Mouse (Mus musculus) cerebellum, adult 18-20 months (tissue): ENCODE data around the gene Tgif1.

Experiments
- DNase-seq, 2 experiments: peaks; one replicate each; pipeline ENCODE4 v3.0.0; 2021

Gene Tgif1

DNA sequence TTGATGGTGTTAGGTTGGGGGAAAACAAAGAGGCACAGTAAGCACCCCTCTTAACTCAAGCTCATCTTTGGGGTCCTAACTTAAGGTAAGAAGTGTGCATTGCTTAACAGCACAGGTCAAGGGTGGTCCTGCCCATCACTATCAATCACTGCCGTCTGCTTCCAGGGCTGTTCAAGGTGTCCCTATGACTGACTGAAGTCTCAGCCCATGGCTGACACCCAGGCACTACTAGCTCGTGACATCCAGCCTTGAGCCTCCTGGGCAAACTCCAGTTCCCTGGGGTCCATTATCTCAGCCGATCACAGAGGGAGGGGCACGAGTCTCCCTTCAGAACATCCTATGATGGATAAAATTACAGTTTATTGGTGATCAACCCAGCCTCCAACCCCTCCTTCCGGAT lies 12.7 kb upstream of the Tgif1 start:
- no peak for DNase-seq

DNA sequence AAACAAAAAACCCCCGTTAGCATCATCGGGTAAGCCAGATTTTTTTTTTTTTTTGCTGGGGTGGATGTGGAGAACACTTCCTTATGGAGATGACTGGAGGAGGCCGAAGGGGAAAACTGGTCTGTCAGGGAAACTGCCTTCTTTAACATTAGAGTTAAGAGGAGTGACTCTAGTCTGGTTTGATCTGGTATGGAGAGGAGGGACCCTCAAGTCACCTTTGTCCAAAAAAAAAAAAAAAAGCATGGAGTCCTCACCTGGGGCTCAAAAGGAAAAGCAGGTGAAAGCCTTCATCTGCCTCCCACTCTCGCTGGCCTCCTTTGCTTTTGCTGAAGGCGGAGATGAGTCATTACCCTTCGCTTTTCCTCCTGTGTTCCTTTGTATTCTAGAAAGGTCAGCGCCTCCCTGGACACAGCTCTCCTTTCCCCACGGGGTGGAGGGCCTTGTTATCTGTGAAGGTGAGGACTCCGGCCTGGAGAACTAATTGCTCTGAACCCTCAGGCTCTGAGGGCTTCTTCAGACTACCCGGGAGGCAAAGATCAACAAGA lies 11.8 kb upstream of the Tgif1 start:
- DNase-seq = no peak

DNA sequence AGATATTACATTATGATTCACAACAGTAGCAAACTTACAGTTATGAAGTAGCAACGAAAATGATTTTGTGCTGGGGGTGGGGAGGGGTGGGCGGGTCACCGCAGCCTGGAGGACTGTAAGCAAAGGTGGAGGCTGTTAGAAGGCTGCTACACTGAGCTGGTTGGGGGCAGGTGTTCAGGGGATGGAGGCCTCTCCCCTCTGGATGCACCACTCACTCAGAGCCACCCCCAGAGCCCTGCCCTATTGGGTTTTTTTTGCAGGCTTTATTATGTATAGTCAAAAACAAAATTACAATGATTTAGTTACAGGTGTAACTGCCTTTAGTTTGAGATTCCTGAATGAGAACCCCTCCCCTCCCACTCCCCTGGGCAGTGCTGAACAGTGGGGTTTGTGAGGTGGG lies 11.3 kb upstream of the Tgif1 start:
- DNase-seq = no peak

DNA sequence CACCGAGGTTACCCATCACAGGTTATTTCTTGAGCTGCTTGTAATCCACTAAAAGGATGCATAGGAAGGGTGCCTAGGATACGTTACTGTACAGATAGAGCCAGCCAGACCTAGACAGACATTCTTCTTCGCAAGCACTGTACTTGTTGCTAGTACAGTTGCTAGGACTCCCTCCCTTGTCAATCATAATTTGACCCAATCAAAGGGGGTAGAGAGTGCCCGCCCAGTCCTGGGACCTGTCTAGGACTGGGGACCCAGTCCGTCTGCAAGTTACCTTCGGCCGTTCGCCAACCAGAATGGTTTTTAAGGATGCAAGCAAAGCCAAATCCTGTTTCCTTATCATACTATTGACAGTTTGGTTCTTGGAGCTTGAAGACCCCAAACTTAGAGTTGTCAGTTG lies 10.8 kb upstream of the Tgif1 start:
- no peak for DNase-seq

DNA sequence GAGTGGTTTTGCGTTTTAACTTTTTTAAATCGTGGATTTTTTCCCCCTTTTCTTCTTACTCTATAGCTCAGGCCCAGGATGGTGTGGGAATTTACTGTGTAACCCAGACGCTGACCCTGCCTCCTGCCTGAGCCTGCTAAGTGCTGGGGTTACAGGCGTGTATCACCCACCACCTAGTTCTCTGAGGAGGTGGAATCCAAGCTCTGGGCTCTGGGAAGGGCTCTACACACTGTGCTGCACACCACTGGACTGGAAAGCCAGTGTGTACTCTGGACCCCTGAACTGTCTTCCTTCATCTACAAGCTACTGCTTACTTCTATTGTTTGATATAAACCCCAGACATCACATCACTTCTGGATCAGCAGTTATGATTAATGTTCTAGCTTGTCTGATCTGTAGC lies 5.5 kb upstream of the Tgif1 start:
- no peak for DNase-seq

DNA sequence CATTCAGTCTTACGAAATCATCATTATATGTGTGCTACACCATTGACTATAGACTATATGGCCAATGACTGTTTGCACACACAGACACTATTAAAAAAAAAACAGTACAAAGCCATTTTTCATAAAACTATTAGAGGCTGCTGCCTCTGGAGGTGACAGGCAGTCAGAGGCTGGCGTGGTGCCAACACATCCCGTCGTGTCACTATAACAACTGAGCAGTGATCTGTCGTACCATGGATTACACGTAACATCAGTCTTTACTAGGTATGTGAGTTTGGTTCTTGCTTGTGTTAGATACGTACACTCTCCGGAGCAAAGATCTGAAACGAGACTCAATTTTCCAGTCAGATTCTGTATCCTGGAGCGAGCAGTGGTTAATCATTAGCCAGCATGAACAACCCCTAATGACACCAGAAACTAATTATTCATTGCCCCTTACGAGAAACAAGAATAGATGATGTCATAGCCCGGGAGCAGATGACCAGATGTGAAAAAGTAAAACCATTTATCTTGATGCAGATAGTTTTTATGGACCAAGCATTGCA lies 3.6 kb upstream of the Tgif1 start:
- no peak for DNase-seq

DNA sequence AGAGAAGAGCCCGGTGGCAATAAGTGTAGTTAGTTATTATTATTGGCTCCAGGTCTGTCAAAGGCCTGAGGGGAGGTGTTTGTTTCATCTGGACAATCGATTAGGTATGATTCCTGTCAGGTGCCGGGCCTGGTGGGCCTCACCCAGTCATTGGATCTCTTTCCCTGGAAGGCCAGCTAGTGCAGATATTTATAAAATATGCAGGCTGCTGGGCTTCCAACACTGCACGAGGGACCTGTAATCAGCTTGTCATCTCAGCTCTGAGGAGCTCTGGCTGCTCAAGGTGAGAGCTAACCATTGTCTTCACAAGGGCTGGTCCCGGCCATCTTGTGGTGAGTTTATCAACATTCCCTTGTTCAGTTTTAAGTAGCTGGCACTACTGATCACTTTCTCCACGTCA lies 675 bp upstream of the Tgif1 start:
- DNase-seq = no peak

DNA sequence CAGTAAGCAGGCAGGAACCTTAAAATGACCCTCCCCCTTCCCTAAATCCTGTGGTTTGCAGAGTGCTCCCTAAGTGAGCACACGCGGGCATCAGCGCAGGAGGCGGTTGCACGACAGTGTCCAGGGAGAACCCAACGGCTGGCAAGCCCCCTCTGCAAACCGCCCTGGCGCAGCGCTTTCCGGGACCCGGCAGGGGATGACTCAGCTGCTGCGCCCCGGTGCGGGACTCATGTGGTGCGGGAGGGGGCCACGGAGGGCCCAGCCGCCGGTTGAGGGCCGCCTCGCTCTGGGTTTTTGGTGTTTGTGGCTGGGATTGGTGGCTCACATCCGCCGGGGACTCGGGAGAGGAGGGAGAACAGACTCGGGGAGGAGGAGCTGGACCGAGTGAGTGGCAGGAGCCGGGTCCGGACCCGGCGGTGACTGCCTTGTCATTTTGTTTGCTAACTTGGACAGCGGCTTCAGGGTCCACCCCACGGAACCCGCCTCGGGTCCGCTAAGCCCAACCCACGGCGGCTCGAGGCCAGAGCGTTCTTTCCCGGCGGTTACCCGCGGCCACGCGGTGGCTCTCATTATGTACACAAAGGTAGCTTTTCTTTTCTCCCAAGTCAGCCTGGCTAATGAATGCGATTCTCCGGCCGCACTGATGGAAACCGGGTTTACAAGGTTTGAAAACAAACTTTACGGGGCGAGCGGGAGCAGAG lies 510 bp downstream of the Tgif1 start:
- DNase-seq = peak; percentile 42 to 52

DNA sequence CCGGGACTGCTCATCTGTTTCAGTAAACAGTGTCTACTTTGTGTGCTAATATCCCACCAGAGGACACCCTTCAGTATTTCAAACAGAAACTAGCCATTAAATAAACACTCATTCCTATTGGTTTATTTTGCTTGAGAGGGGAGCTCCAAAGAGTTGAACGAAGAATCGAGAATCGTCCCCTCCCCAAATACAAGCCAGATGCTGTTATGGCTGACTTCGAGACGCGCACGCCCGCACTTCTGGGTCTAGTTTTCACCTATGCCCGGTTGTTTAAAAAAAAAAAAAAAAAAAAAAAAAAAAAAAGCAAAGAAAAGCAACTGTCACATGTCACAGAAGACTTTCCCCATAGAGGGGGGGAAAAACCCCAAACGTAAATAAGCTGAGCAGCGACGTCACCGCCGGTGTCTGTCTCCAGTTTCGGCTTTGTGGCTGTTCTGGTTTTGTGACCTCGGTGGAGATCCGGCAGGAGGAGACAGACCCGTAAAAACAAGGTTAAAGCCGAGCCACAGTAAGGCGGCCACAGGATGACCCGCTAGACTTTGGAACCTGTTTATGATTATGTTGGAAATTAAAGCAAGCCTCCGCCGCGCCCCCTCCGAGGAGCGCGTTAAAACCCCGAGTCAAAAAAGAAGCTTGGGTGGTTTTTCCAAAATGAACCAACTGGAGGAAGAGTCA lies 1.2 kb downstream of the Tgif1 start:
- DNase-seq = no peak

DNA sequence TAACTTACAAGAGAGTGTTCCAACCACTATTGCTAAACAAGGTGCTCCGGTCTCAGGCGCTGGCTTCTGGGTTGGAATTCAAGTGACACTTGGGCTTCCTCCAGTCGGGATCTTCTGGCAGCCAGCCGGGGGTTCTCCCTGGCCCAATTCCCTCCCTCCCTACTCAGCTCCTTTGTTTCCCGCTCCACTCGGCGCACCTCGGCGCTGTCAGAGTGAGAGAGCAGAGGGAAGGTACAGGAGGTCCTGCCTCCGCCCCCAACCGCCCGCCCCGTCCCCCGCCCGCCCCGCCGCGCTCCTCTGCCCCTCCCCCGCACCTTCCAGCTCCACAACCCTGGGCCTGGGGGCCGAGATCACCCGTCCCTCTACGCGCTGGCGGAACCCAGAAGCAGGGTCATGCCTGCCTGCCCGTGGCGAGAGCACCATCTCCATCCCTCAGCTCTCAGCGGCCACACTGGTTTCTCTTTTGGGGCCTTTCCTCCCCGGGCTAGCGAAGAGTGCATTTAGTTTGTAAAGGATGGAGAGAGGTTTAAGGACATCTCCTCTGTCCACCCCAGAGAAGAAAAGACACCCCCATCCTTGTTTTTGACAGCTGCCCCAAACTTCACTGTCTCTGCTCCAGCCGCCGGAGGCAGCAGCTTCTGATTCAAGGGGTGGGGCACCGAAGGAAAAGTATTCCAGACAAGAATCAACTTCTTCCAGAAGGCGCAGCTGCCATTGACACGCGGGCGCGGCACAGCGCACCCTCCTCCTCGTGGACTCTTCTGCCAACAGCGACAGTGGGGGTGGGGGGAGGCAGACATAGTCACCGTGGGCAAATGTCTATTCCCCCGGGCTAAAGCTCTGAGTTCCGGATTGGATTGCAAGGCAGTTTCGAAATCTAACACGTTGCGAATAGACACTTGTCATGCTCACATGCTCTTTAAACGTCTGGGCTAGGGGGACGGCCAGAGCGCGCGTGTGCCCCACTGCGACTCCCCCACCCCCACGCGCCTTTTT lies 2.1 kb downstream of the Tgif1 start:
- peak in 1 of 2 experiments; percentile 37 for DNase-seq

DNA sequence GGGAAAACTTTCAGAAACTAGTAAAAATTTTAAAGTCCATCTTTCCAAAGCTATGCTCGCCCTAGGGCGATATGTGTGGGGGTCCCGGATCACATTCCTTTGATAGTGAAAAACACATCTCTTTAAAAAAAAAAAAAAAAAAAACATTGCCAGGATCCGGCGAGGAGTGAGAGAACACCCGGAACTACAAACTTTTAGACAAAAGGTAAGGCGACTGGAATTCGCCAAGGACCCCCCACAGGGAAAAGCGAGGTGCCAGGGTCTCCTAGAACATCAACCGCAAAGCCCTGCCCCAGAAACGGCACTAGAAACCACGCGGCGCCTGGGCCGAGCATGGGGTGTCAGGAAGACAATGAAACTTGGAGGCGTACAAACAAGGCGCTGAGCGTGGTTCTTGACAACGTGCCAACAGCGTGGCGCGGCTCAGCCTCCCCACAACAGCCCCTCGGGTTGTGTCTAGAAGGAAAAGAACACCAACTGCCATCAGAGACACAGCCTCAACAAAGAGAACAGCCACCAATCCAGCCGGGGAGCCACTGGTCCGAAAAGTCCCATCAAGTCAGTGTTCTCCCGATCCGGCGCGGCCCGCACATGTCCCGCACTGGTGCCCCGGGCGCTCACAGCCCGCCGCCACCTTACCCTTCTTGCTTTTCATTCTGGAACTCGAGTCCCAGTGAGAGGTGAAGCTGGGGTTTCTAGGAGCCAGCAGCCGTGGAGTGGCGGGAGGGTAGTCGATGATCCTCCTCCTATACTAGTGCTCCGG lies 2.9 kb downstream of the Tgif1 start:
- DNase-seq = peak in 1 of 2 experiments; percentile 53

DNA sequence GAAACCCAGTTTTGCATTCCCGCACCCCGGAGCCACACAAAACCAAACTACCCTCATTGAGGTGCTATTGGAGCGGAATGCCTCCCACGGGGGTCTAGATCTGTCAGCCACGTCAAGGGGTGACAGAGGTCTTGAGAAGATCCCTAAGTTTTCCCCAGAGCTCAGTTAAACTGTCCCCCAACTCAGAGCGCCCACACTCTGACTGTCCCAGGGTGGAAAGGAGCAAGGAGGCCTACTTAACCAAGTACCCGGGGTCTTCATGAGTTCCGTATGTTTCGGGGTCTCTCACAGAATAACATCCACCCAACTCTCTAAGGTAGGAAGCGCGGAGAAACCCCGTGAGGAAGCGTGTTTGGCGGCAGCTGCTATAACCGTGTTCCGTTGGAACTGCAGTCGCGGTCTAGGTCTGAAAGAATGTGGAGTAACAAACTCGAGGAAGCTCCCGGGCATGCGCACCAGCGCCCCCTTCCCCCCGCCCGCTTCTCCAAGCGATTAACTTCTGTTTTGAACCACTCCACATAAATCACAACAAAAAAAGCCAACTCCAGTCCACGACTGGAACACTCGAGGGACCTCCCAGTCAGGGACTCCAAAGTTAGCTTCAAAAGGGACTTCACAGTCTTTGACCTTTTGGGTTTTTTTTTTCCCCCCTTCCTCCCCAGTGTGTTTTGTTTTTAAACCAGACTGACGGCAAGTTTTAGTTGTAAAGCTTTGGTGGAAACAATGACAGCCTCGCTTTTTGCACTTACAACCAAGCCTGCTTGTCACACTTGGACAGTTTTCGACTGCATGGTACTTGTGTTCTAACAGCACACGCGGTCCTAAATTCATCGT lies 3.7 kb downstream of the Tgif1 start:
- peak in 1 of 2 experiments; percentile 43 for DNase-seq

DNA sequence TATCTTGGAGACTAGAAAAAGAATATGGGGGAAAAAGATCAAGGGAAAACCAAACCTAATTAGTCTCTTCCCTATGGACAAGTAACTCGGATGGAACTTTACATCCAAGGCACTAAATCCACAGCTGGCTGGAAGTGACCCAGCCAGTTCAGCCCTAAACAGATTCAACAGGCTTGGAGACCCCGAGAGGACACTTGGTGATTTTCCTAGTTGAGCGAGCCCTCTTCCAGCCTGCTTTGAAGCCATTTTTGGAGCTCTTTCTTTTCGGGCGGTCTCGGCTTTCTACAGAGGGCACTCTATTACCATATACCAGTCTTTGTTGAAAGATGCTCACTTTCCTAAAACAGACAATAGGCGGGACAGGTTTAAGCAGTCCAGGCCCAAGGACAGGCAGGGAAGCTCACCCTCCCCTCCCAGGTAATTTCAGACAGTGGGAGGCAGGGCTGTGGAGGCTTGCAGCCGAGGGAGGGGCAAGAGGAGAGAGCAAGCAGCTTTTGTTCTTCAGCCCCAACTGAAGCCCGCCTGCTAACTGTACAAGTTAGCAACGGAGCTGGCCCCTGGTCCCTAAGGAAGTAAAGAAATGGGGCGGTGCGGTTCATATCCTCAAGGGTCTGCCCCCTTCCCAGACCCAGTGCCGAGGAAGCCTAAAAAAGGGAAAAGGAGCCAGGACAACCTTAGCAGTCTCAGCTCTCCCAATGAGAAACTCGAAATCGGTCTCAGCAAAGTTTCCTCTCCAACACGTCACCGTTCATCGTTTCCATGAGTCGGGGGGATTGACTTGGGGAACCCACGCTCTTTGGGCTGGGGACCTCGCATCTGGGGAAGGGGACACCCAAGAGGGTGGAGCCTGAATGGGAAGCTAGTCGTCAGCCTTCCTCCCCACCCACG lies 4.6 kb downstream of the Tgif1 start:
- DNase-seq = no peak

DNA sequence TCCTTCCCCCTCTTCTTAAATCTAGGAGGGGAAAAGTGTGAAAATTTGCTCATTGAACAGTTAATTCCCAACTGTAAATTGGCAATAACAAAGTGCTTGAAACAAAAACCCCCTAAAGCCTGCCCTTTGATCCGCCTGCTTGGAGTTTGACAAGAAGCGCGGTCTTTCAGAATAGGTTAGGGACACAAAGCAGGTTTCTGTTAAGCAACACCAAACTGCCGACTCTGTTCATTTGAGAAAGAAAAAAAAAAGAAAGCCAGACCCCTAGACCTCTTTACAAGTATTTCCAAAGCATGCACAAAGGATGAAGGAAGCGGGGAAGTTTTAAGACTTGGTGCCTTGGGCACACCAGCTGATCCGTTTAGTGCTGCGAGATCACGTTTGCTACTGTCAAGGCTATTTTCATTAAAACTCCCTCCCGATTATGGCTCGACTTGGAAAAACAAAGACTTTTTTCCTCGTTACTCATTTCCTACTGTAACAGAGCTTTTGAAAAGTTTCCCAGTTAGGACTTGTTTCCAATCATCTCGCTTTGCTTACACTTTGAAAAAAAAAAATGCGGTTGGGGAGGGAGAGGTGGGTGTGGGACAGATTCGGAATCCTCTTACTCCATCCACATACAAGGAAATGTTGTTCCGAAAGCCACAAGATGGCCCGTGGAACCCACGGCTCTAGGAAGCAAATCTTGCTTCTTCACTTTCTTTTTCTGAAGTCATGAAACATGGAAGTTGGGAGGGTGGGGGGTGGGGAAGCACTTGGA lies 5.4 kb downstream of the Tgif1 start:
- DNase-seq = no peak

DNA sequence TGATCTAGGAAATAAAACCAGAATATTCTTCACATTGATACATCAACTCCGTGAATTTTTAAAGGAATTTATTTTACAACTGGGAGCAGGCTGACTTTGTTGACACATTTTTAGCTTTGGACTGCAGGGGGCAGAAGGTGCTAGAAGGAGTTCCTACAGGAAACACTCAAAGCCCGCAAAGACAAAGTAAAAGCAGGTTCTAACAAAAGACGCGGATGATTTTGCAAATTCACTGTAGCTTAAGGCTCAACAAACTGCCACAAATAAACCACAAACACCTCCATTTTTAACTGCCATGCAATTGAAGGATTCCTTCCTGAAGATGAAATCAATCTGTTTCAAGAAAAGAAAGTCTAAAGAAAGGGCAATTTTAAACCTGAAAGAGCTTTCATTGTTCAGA lies 6.3 kb downstream of the Tgif1 start:
- no peak for DNase-seq

DNA sequence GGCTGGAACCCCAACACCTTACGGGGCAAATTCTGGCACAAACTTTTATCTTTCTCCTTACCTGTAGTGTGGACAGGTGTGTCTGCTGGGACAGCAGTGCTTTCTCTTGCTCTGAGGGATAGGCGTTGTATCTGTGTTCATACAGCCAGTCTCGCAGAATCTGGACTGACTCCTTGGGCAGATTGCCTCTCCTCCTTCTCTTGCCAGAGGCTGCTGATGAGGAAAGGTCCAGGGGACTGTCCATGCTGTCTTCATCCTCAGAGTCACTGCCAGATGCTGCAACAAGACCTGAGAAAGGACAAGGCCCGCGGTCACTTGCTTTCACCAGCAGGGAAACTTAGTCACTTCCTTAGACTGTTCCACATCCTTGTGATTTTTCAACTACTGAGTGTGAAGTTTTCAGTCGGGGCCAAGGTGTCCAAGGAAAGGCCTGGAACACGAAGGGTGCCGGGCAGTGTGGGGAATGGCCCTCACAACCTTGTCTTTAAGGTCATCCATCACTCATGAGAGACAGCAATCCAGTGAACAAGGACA lies 7.2 kb downstream of the Tgif1 start:
- no peak for DNase-seq

DNA sequence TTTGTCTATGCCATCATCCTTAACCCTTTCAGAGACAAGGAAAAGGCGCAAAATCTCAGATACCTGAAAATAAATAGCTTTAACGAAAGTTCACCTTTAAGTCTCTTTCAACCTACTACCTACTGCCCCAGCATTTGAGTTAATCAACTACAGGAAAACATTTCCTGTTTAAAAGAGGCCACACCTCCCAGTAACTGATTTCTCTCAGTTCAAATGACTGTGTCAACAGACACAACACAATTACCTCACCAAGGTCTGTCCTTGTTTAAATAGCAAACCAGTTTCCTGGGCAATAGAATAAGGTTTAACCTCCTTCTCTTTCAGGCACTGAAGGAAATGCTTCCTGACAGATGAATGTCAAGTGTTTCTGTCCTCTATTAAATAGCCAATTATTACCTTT lies 7.8 kb downstream of the Tgif1 start:
- DNase-seq = no peak

DNA sequence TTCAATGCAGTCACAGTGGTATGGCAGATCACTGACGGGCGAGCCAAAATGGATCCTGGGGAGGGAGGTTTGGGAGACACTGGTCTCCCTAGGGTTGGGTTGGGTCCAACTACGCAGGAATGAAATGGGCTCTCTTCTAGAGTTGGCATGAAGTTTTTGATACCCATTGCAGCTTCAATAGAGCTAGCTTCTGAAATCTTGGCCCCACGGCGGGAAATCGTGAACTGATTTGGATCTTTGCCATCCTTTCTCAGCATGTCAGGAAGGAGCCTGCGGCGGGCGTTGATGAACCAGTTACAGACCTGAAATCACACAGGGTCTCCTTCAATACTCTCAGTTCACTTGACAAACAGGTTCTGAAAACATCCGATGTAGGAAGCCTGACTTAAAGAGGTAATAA lies 8.4 kb downstream of the Tgif1 start:
- no peak for DNase-seq

DNA sequence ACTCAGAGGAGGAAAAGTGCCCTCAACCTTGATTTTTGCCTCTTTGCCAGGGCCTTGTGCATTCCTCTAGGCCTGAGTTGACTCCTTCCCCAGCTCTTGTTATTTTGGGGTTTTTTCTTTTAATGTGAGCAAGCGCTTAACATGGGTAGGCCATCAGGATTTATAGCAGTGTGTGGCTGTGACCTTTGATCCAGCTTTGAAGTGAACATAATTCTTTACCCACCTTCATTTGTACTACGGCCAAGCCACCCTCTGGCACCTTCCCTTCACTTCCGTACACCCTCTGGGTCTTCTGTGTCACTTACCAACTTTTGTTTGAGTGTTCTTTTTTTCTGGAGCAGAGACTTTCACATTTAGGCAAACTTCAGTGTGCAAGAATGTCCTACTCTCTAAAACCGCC lies 10.1 kb downstream of the Tgif1 start:
- DNase-seq = no peak
